Mouse (Mus musculus) stomach, embryonic 16.5 days (tissue): ENCODE data around the gene Arf3. TPM values are rescaled to one million over a fixed set of nuclear protein-coding genes. Genes with fewer than 3 reads are reported as not detected.
A peak's percentile ranks its signal among the peaks of the same experiment; 100 is the strongest.

Experiments
- ATAC-seq: fragments of 200-750 bp; cut with Nextera tagmentation; 2 replicates; pipeline ENCODE4 v1.8.0; 2017; ENCODE audit warnings: moderate number of reproducible peaks, moderate TSS enrichment; ENCODE audit not compliant: insufficient read depth, low FRiP score
- H3K27ac ChIP-seq: fragments of 300-500 bp; sonication (generic); 2 replicates; pipeline ENCODE4 v1.5.1; 2014; ENCODE audit warnings: low read length
- H3K27me3 ChIP-seq: fragments of 300-500 bp; sonication (generic); 2 replicates; pipeline ENCODE4 v1.6.1; 2014; ENCODE audit warnings: low read length, control low read depth, mixed read lengths; ENCODE audit not compliant: control insufficient read depth, insufficient read depth
- H3K36me3 ChIP-seq: fragments of 300-500 bp; sonication (generic); 2 replicates; pipeline ENCODE4 v1.6.1; 2014; ENCODE audit warnings: low read length; ENCODE audit not compliant: control insufficient read depth, insufficient read depth
- H3K4me1 ChIP-seq: fragments of 300-500 bp; sonication (generic); 2 replicates; pipeline ENCODE4 v1.6.1; 2014; ENCODE audit warnings: low read length, control low read depth, mixed read lengths; ENCODE audit not compliant: control insufficient read depth, insufficient read depth
- H3K4me2 ChIP-seq: fragments of 300-500 bp; sonication (generic); 2 replicates; pipeline ENCODE4 v1.6.1; 2014; ENCODE audit warnings: low read depth, low read length, mixed read lengths
- H3K4me3 ChIP-seq: fragments of 300-500 bp; sonication (generic); replicated peaks from 2 replicates; pipeline ENCODE4 v1.5.1; 2014; ENCODE audit warnings: mild to moderate bottlenecking, low read length
- H3K9ac ChIP-seq: fragments of 300-500 bp; sonication (generic); 2 replicates; pipeline ENCODE4 v1.6.1; 2014; ENCODE audit warnings: low read length
- H3K9me3 ChIP-seq: fragments of 300-500 bp; sonication (generic); replicated peaks from 2 replicates; pipeline ENCODE4 v1.6.1; 2016; ENCODE audit warnings: low read length, control low read depth; ENCODE audit not compliant: control insufficient read depth
- WGBS: fragments of 180-500 bp; shearing (Covaris S2); extraction: QIAGEN DNeasy Blood & Tissue Kit; methylation state at CpG from one replicate; pipeline ENCODE4 v1.1.7; 2014; 5-methylcytosine and 5-hydroxymethylcytosine counted together
- polyA plus RNA-seq: library from polyadenylated mRNA; unstranded; fragments of >200 nt; fragmentation: Nextera tagmentation; extraction: Ambion mirVana; gene quantifications from 2 replicates; pipeline ENCODE4 v1.2.1, GENCODE M21; 2015

Gene Arf3
- polyA plus RNA-seq, 1 experiment from 2014 or later = 38.0 TPM

GRCm38 (mm10) chr15:98696216-98696615 lies 66.8 kb downstream of the Arf3 start:
- Histone ChIP-seq H3K9me3 (no peaks in the 10 kb centered on the region), H3K27ac (no peak overlapping the region)
- WGBS = 45% methylated on average over 8 of the region's 8 CpGs

GRCm38 (mm10) chr15:98695726-98696125 lies 67.3 kb downstream of the Arf3 start:
- 37% methylated on average over 9 of the region's 9 CpGs for WGBS

More at GRCm38 (mm10) chr15:98696216-98696615, 66.8 kb downstream of the Arf3 start:
- H3K27me3 ChIP-seq = peaks cover 8% of the 10 kb centered on the region
- no peaks in the 10 kb centered on the region for H3K36me3 ChIP-seq
- no peak overlapping the region for H3K4me2 ChIP-seq
- ATAC-seq = no peak
- no peak overlapping the region for H3K9ac ChIP-seq
- no peak overlapping the region for H3K4me3 ChIP-seq
- 0 out of 2 replicates have a peak, but pooled peaks cover 11% of the 10 kb centered on the region for H3K4me1 ChIP-seq

GRCm38 (mm10) chr15:98692171-98692715 lies 70.8 kb downstream of the Arf3 start:
- Histone ChIP-seq H3K4me1 (0 out of 2 replicates have a peak, but pooled peaks cover 11% of the 10 kb centered on the region), H3K27ac (no peak overlapping the region), H3K4me2 (no peak overlapping the region), H3K4me3 (no peak overlapping the region), H3K36me3 (no peaks in the 10 kb centered on the region), H3K9me3 (no peaks in the 10 kb centered on the region), H3K27me3 (no peaks in the 10 kb centered on the region), H3K9ac (no peak overlapping the region)
- 26% methylated on average over 11 of the region's 11 CpGs for WGBS
- ATAC-seq = peak; percentile 68

More at GRCm38 (mm10) chr15:98695726-98696125, 67.3 kb downstream of the Arf3 start:
- H3K4me3 ChIP-seq = no peak overlapping the region
- 0 out of 2 replicates have a peak, but pooled peaks cover 11% of the 10 kb centered on the region for H3K4me1 ChIP-seq
- peaks cover 3% of the 10 kb centered on the region for H3K27me3 ChIP-seq
- H3K9ac ChIP-seq = no peak overlapping the region
- no peaks in the 10 kb centered on the region for H3K9me3 ChIP-seq
- no peaks in the 10 kb centered on the region for H3K36me3 ChIP-seq
- no peak overlapping the region for H3K27ac ChIP-seq
- no peak overlapping the region for H3K4me2 ChIP-seq
- ATAC-seq = no peak

GRCm38 (mm10) chr15:98691486-98692147 lies 71.4 kb downstream of the Arf3 start:
- H3K27me3 ChIP-seq = no peaks in the 10 kb centered on the region
- ATAC-seq = no peak
- 64% methylated on average over 7 of the region's 7 CpGs for WGBS

GRCm38 (mm10) chr15:98689682-98690081 lies 73.3 kb downstream of the Arf3 start:
- WGBS = 85% methylated on average over 2 of the region's 2 CpGs
- no peaks in the 10 kb centered on the region for H3K27me3 ChIP-seq
- no peak overlapping the region for H3K4me3 ChIP-seq
- H3K27ac ChIP-seq = no peak overlapping the region
- no peak overlapping the region for H3K9ac ChIP-seq
- 0 out of 2 replicates have a peak, but pooled peaks cover 9% of the 10 kb centered on the region for H3K4me1 ChIP-seq
- H3K4me2 ChIP-seq = no peak overlapping the region
- H3K36me3 ChIP-seq = no peaks in the 10 kb centered on the region
- no peaks in the 10 kb centered on the region for H3K9me3 ChIP-seq
- ATAC-seq = no peak

More at GRCm38 (mm10) chr15:98691486-98692147, 71.4 kb downstream of the Arf3 start:
- H3K9me3 ChIP-seq = no peaks in the 10 kb centered on the region
- H3K4me3 ChIP-seq = no peak overlapping the region
- H3K4me2 ChIP-seq = no peak overlapping the region
- 0 out of 2 replicates have a peak, but pooled peaks cover 11% of the 10 kb centered on the region for H3K4me1 ChIP-seq
- H3K36me3 ChIP-seq = no peaks in the 10 kb centered on the region
- no peak overlapping the region for H3K27ac ChIP-seq
- H3K9ac ChIP-seq = no peak overlapping the region

Other genes starting within 250 kb of the Arf3 start
- gene Kansl2, start 228.9 kb downstream of the Arf3 start, polyA plus RNA-seq = 65.1 and 66.9 TPM in 2 replicates
- 44.9 and 52.4 TPM in 2 replicates for gene Ccnt1, start 192.3 kb downstream of the Arf3 start, polyA plus RNA-seq
- 0.44 and 0.45 TPM in 2 replicates for gene 4930415O20Rik, start 192.2 kb downstream of the Arf3 start, polyA plus RNA-seq
- gene Adcy6, start 153.1 kb downstream of the Arf3 start, polyA plus RNA-seq = 15.2 and 17.8 TPM in 2 replicates
- 27.3 and 28.2 TPM in 2 replicates for gene Cacnb3, start 132.4 kb downstream of the Arf3 start, polyA plus RNA-seq
- 17.0 and 18.6 TPM in 2 replicates for gene Ddx23, start 100.3 kb downstream of the Arf3 start, polyA plus RNA-seq
- 0.91 and 0.99 TPM in 2 replicates for gene Rnd1, start 85.8 kb downstream of the Arf3 start, polyA plus RNA-seq
- gene Ccdc65, start 55.0 kb downstream of the Arf3 start, polyA plus RNA-seq = 1.5 and 1.7 TPM in 2 replicates
- 130 TPM in 2 replicates for gene Fkbp11, start 35.0 kb downstream of the Arf3 start, polyA plus RNA-seq
- 0.14 TPM in 1 of 2 replicates, not detected in the other for gene Wnt10b, start 14.9 kb upstream of the Arf3 start, polyA plus RNA-seq
- gene Wnt1, start 26.6 kb upstream of the Arf3 start, polyA plus RNA-seq = not detected in 2 replicates
- gene Ddn, start 46.3 kb upstream of the Arf3 start, polyA plus RNA-seq = not detected in 2 replicates
- 85.4 and 86.4 TPM in 2 replicates for gene Prkag1, start 68.3 kb upstream of the Arf3 start, polyA plus RNA-seq
- 10.1 and 11.4 TPM in 2 replicates for gene Kmt2d, start 108.0 kb upstream of the Arf3 start, polyA plus RNA-seq
- gene Rhebl1, start 131.3 kb upstream of the Arf3 start, polyA plus RNA-seq = 8.2 and 9.8 TPM in 2 replicates
- gene Dhh, start 135.3 kb upstream of the Arf3 start, polyA plus RNA-seq = 0.84 and 1.1 TPM in 2 replicates
- 14.8 and 18.3 TPM in 2 replicates for gene Lmbr1l, start 155.0 kb upstream of the Arf3 start, polyA plus RNA-seq
- gene Tuba1b, start 171.4 kb upstream of the Arf3 start, polyA plus RNA-seq = 1,202 and 1,296 TPM in 2 replicates
- gene Gm49450, start 190.3 kb upstream of the Arf3 start, polyA plus RNA-seq = not detected in 2 replicates
- gene Tuba1a, start 190.5 kb upstream of the Arf3 start, polyA plus RNA-seq = 1,001 and 1,036 TPM in 2 replicates